Mouse (Mus musculus): Measurements from ENCODE around the gene Slc44a4. TPM values are rescaled to one million over a fixed set of nuclear protein-coding genes. Genes with fewer than 3 reads are reported as not detected.
"Not testable (repeated sequence)": the region's sequence is repeated elsewhere in the genome, so short reads cannot be mapped to it uniquely, and the experiment has no call there.

The Slc44a4 gene
- polyA plus RNA-seq, 1 experiment from 2014 or later, result 0.42 TPM

DNA sequence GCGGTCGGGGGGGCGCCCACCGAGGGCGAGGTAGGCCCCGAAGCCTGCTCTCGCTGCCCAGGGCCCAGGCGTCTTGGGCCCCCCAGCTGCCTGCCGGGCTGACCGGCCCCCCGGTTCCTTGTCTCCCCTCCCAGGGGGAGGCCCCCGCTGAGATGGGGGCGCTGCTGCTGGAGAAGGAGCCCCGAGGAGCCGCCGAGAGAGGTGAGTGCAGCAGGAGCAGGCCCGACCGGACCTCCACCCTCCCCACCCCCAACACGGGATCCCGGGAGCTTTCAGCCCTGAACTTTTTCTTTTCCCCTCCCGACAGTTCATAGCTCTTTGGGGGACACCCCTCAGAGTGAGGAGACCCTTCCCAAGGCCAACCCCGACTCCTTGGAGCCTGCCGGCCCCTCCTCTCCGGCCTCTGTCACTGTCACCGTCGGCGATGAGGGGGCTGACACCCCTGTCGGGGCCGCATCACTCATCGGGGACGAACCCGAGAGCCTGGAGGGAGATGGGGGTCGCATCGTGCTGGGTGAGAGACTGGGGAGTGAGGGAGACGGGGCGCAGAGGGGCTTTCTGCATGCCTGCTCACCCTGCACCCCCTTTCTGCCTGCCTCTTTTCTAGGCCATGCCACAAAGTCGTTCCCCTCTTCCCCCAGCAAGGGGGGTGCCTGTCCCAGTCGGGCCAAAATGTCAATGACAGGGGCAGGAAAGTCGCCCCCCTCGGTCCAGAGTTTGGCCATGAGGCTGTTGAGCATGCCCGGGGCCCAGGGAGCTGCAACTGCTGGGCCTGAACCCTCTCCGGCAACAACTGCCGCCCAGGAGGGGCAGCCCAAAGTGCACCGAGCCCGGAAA, 15.0 kb upstream of the Slc44a4 start:
- H3K9me3 ChIP-seq (ENCODE audit: low read depth, low read length), result no peaks in the 10 kb centered on the region
- peak overlapping the region; percentile 89 for H3K4me3 ChIP-seq (ENCODE audit: low read depth, low read length)
- under 1% methylated on average over 44 of the region's 45 CpGs for WGBS
- TF ChIP-seq CTCF (IDR thresholded peaks at IDR 0.05; ENCODE audit: low read depth), result no peak
- peaks cover 38% of the 10 kb centered on the region for H3K36me3 ChIP-seq (ENCODE audit: insufficient read depth)
- H3K27ac ChIP-seq (ENCODE audit: low read depth), result peak overlapping the region; percentile 98
- H3K4me1 ChIP-seq (ENCODE audit: insufficient read depth), result peaks cover 11% of the 10 kb centered on the region; the same call in 1 of the 2 replicates
- H3K4me2 ChIP-seq, result peak overlapping the region; percentile 86
- peak overlapping the region; percentile 96 for H3K9ac ChIP-seq
- H3K27me3 ChIP-seq (ENCODE audit: insufficient read depth, low read length), result no peaks in the 10 kb centered on the region
- peak; percentile 43 for DNase-seq
- no peak; the same call in 1 of the 2 replicates for ATAC-seq (ENCODE audit: insufficient read depth)

- H3K4me2 ChIP-seq, result peak overlapping the region; percentile 86
- peak overlapping the region; percentile 98 for H3K27ac ChIP-seq (ENCODE audit: low read depth)
- TF ChIP-seq CTCF (IDR thresholded peaks at IDR 0.05; ENCODE audit: low read depth), result no peak
- peaks cover 43% of the 10 kb centered on the region for H3K36me3 ChIP-seq (ENCODE audit: insufficient read depth)
- H3K27me3 ChIP-seq (ENCODE audit: insufficient read depth, low read length), result no peaks in the 10 kb centered on the region
- ATAC-seq (ENCODE audit: insufficient read depth) (no peak), DNase-seq (no peak)
- 0% methylated on average over 5 of the region's 5 CpGs for WGBS
- peaks cover 11% of the 10 kb centered on the region; the same call in 1 of the 2 replicates for H3K4me1 ChIP-seq (ENCODE audit: insufficient read depth)
- H3K9ac ChIP-seq, result peak overlapping the region; percentile 96
- H3K4me3 ChIP-seq (ENCODE audit: low read depth, low read length), result peak overlapping the region; percentile 89
- H3K9me3 ChIP-seq (ENCODE audit: low read depth, low read length), result no peaks in the 10 kb centered on the region
Observed at GRCm38 (mm10) chr17:34899890-34900243, 14.4 kb upstream of the Slc44a4 start.

- Histone ChIP-seq H3K4me1 (ENCODE audit: insufficient read depth) (peaks cover 11% of the 10 kb centered on the region; the same call in 1 of the 2 replicates), H3K36me3 (ENCODE audit: insufficient read depth) (peaks cover 49% of the 10 kb centered on the region), H3K4me3 (ENCODE audit: low read depth, low read length) (0 out of 2 replicates have a peak overlapping the region, but pooled peaks have one; percentile 4)
- H3K27ac ChIP-seq (ENCODE audit: low read depth); ATAC-seq (ENCODE audit: insufficient read depth); H3K9me3 ChIP-seq (ENCODE audit: low read depth, low read length); DNase-seq; H3K4me2 ChIP-seq; H3K9ac ChIP-seq; H3K27me3 ChIP-seq (ENCODE audit: insufficient read depth, low read length): not testable (repeated sequence)
Observed at GRCm38 (mm10) chr17:34900826-34901225, 13.4 kb upstream of the Slc44a4 start.

DNA sequence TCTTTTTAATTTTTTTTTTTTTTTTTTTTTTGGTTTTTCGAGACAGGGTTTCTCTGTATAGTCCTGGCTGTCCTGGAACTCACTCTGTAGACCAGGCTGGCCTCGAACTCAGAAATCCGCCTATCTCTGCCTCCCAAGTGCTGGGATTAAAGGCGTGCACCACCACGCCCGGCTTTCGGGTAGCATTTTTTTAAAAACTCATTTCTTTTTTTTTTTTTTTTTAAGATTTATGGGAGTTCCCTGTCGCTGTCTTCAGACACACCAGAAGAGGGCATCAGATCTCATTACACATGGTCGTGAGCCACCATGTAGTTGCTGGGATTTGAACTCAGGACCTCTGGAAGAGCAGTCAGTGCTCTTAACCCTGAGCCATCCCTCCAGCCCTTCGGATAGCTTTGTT, 12.3 kb upstream of the Slc44a4 start:
- H3K27ac ChIP-seq (ENCODE audit: low read depth); ATAC-seq (ENCODE audit: insufficient read depth); H3K27me3 ChIP-seq (ENCODE audit: insufficient read depth, low read length); H3K4me3 ChIP-seq (ENCODE audit: low read depth, low read length); H3K4me2 ChIP-seq; H3K4me1 ChIP-seq (ENCODE audit: insufficient read depth); H3K9ac ChIP-seq; H3K9me3 ChIP-seq (ENCODE audit: low read depth, low read length); DNase-seq: not testable (repeated sequence)
- 85% methylated on average over 9 of the region's 10 CpGs for WGBS
- peaks cover 52% of the 10 kb centered on the region for H3K36me3 ChIP-seq (ENCODE audit: insufficient read depth)

DNA sequence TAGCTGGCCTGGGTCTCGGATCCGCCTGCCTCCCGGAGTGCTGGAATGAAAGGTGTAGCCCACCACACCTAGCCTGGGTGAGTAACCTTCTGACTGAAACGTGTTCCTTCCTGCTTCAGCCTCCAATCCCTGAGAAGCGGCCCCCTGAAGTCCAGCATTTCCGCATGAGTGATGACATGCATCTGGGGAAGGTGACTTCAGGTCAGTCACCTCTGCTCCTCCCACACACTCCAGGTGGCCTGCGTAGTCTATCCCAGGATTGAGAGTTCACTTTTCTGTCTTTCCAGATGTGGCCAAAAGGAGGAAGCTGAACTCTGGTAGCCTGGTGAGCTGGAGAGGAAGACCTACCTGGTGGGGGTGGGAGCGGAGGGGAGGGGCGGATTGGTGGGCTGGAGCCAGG, 11.4 kb upstream of the Slc44a4 start:
- H3K4me2 ChIP-seq, result no peak overlapping the region
- peaks cover 5% of the 10 kb centered on the region; the same call in 1 of the 2 replicates for H3K4me1 ChIP-seq (ENCODE audit: insufficient read depth)
- ATAC-seq (ENCODE audit: insufficient read depth), result no peak
- no peak for DNase-seq
- no peak overlapping the region for H3K9ac ChIP-seq
- no peak overlapping the region for H3K4me3 ChIP-seq (ENCODE audit: low read depth, low read length)
- no peaks in the 10 kb centered on the region for H3K9me3 ChIP-seq (ENCODE audit: low read depth, low read length)
- no peak overlapping the region for H3K27ac ChIP-seq (ENCODE audit: low read depth)
- H3K27me3 ChIP-seq (ENCODE audit: insufficient read depth, low read length), result no peaks in the 10 kb centered on the region
- no peak for TF ChIP-seq CTCF (IDR thresholded peaks at IDR 0.05; ENCODE audit: low read depth)
- H3K36me3 ChIP-seq (ENCODE audit: insufficient read depth), result peaks cover 61% of the 10 kb centered on the region
- 84% methylated on average over 9 of the region's 9 CpGs for WGBS

DNA sequence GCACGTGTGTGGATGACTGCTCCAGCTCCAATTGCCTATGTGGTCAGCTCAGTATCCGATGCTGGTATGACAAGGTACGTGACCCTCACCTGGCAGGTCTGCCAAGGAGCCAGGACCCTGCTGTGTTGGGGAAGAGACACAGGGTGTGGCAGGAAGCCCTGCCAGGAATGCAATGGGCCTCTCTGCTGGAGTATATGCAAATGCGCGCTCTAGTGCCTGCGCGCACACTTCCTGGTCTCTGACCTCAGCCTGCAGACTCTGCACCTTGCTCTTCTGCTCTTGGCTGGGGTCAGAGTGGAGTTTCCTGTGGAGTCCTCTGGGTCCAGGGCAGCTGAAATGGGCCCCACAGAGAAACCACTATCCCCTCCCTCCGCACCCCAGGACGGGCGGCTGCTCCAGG, 3.3 kb upstream of the Slc44a4 start:
- ATAC-seq (ENCODE audit: insufficient read depth), result no peak
- WGBS, result 85% methylated on average over 10 of the region's 10 CpGs

DNA sequence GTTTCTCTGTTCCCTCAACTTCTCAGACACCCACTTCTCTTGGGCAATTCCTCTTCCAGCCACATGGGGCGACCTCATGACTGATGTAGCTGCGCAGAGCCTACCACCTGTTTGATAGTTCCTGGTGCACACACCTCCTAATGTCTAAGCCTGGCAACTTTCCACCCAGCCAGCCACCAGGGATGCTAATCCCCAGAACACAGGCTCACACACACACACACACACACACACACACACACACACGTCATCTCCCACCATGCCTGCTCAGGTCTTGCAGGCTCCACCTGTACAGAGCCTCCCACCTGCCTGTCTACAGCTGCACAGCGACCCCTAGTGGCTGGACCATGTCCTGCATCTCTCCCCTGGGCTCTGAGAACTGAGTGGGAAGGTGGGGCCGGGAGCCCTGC, 2.3 kb upstream of the Slc44a4 start:
- peak; percentile 80 for DNase-seq
- no peak overlapping the region for H3K4me2 ChIP-seq
- peak; percentile 96 for TF ChIP-seq CTCF (IDR thresholded peaks at IDR 0.05; ENCODE audit: low read depth)
- no peaks in the 10 kb centered on the region for H3K27me3 ChIP-seq (ENCODE audit: insufficient read depth, low read length)
- no peak overlapping the region for H3K4me3 ChIP-seq (ENCODE audit: low read depth, low read length)
- no peak overlapping the region for H3K9ac ChIP-seq
- no peaks in the 10 kb centered on the region for H3K4me1 ChIP-seq (ENCODE audit: insufficient read depth)
- H3K27ac ChIP-seq (ENCODE audit: low read depth), result no peak overlapping the region
- ATAC-seq (ENCODE audit: insufficient read depth), result peak; percentile 38
- 35% methylated on average over 5 of the region's 5 CpGs for WGBS
- no peaks in the 10 kb centered on the region for H3K9me3 ChIP-seq (ENCODE audit: low read depth, low read length)
- peaks cover 73% of the 10 kb centered on the region for H3K36me3 ChIP-seq (ENCODE audit: insufficient read depth)

More for the DNA sequence above, 3.3 kb upstream of the Slc44a4 start:
- TF ChIP-seq CTCF (IDR thresholded peaks at IDR 0.05; ENCODE audit: low read depth), result no peak
- Histone ChIP-seq H3K9ac (no peak overlapping the region), H3K4me1 (ENCODE audit: insufficient read depth) (no peaks in the 10 kb centered on the region), H3K36me3 (ENCODE audit: insufficient read depth) (peaks cover 82% of the 10 kb centered on the region), H3K27me3 (ENCODE audit: insufficient read depth, low read length) (no peaks in the 10 kb centered on the region), H3K4me3 (ENCODE audit: low read depth, low read length) (no peak overlapping the region), H3K4me2 (no peak overlapping the region), H3K27ac (ENCODE audit: low read depth) (no peak overlapping the region), H3K9me3 (ENCODE audit: low read depth, low read length) (no peaks in the 10 kb centered on the region)
- no peak for DNase-seq
